Mouse (Mus musculus): ENCODE measurements at regions not wholly inside any gene's neighbourhood (a gene's known extent, or its start where the extent isn't known, plus 50 kb on each side); places are given as distances from the start of the nearest gene placed in this dataset.

GRCm38 (mm10) chr16:86659154-86659553, 694.8 kb upstream of the N6amt1 start:
- DNase-seq (ENCODE audit: low read depth in 3 of 3, low spot score in 3 of 3) (no peak), ATAC-seq (ENCODE audit: insufficient read depth) (no peak)
- H3K4me3 ChIP-seq (ENCODE audit: insufficient read depth in 1 of 2, low read depth in 2 of 2, low read length in 2 of 2): no peak overlapping the region
- H3K27ac ChIP-seq: no peak overlapping the region
- no peaks in the 10 kb centered on the region for H3K36me3 ChIP-seq (replicated peaks; ENCODE audit: control insufficient read depth, insufficient read depth, low read depth)
- TF ChIP-seq EP300 (IDR thresholded peaks at IDR 0.05; ENCODE audit: low read depth) (no peak), CTCF (IDR thresholded peaks at IDR 0.05; ENCODE audit: low read depth) (no peak)
- no peaks in the 10 kb centered on the region for H3K4me1 ChIP-seq (replicated peaks; ENCODE audit: control insufficient read depth in 2 of 2, insufficient read depth in 2 of 2, low read length in 1 of 2)
- WGBS (ENCODE audit: insufficient replicate concordance): 47% methylated on average over 3 of the region's 3 CpGs
- H3K9ac ChIP-seq (replicated peaks): no peak overlapping the region
- H3K4me2 ChIP-seq (ENCODE audit: low read depth): no peak overlapping the region
- H3K9me3 ChIP-seq (ENCODE audit: control insufficient read depth, low read length): no peaks in the 10 kb centered on the region
- H3K27me3 ChIP-seq (ENCODE audit: control insufficient read depth, insufficient read depth, low read length): no peaks in the 10 kb centered on the region

DNA sequence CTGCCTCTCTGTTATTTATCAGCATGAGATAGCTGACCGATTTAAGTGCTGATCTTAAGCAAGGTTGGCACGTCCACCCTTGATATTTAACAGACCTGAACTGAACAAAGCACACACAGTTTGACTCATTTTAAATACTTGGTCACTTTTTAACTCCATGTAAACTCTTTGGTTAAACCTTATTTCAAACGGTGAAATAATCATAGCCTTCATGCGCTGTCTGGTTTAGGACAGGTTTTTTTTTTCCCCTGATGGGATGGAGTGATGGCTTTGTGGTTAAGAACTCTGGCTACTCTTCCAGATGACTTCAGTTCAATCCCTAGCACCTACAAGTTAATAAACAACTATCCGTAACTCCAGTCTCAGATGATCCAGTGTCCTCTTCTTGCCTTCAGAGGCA, 706.7 kb upstream of the N6amt1 start:
- Histone ChIP-seq H3K27ac (no peak overlapping the region), H3K4me2 (ENCODE audit: low read depth) (no peak overlapping the region), H3K4me1 (replicated peaks; ENCODE audit: control insufficient read depth in 2 of 2, insufficient read depth in 2 of 2, low read length in 1 of 2) (no peaks in the 10 kb centered on the region), H3K27me3 (ENCODE audit: control insufficient read depth, insufficient read depth, low read length) (no peaks in the 10 kb centered on the region), H3K9ac (replicated peaks) (no peak overlapping the region), H3K36me3 (replicated peaks; ENCODE audit: control insufficient read depth, insufficient read depth, low read depth) (no peaks in the 10 kb centered on the region), H3K4me3 (ENCODE audit: insufficient read depth in 1 of 2, low read depth in 2 of 2, low read length in 2 of 2) (no peak overlapping the region), H3K9me3 (ENCODE audit: control insufficient read depth, low read length) (no peaks in the 10 kb centered on the region)
- TF ChIP-seq CTCF (IDR thresholded peaks at IDR 0.05; ENCODE audit: low read depth) (no peak), EP300 (IDR thresholded peaks at IDR 0.05; ENCODE audit: low read depth) (no peak)
- 66% methylated on average over 5 of the region's 5 CpGs for WGBS (ENCODE audit: insufficient replicate concordance)
- no peak for ATAC-seq (ENCODE audit: insufficient read depth)
- DNase-seq (ENCODE audit: low read depth in 3 of 3, low spot score in 3 of 3): no peak

- H3K36me3 ChIP-seq (replicated peaks; ENCODE audit: control insufficient read depth, insufficient read depth, low read depth): no peaks in the 10 kb centered on the region
- no peak overlapping the region for H3K4me2 ChIP-seq (ENCODE audit: low read depth)
- no peaks in the 10 kb centered on the region for H3K27me3 ChIP-seq (ENCODE audit: control insufficient read depth, insufficient read depth, low read length)
- whole genome bisulfite sequencing (ENCODE audit: insufficient replicate concordance): 61% methylated on average over 2 of the region's 2 CpGs
- H3K27ac ChIP-seq: no peak overlapping the region
- TF ChIP-seq CTCF (IDR thresholded peaks at IDR 0.05; ENCODE audit: low read depth): no peak
- no peak for TF ChIP-seq EP300 (IDR thresholded peaks at IDR 0.05; ENCODE audit: low read depth)
- no peaks in the 10 kb centered on the region for H3K4me1 ChIP-seq (replicated peaks; ENCODE audit: control insufficient read depth in 2 of 2, insufficient read depth in 2 of 2, low read length in 1 of 2)
- no peak for ATAC-seq (ENCODE audit: insufficient read depth)
- DNase-seq (ENCODE audit: low read depth in 3 of 3, low spot score in 3 of 3): no peak
- H3K9ac ChIP-seq (replicated peaks): no peak overlapping the region
- no peak overlapping the region for H3K4me3 ChIP-seq (ENCODE audit: insufficient read depth in 1 of 2, low read depth in 2 of 2, low read length in 2 of 2)
- H3K9me3 ChIP-seq (ENCODE audit: control insufficient read depth, low read length): no peaks in the 10 kb centered on the region
Observed at GRCm38 (mm10) chr16:86646753-86647152, 707.2 kb upstream of the N6amt1 start.

DNA sequence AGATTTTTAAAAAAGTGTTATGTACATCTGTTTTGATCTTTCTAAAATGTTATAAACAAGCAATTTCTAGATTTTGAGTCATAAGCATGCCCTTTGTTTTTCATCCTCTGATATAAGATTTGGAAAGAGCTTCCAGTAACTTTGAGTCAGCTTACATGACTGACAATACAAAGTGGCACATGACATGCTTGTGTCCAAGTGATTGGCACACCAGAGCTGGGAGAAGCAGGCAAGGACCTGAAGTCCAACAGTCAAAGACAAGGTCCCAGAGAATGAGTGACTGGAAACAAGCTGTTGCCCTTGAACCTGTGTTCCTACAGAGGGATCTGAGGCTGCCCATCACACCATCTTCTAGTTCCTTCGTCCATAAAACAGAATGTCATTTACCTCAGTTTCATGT, 708.5 kb upstream of the N6amt1 start:
- Histone ChIP-seq H3K4me2 (ENCODE audit: low read depth) (no peak overlapping the region), H3K27me3 (ENCODE audit: control insufficient read depth, insufficient read depth, low read length) (no peaks in the 10 kb centered on the region), H3K4me3 (ENCODE audit: insufficient read depth in 1 of 2, low read depth in 2 of 2, low read length in 2 of 2) (no peak overlapping the region), H3K9ac (replicated peaks) (no peak overlapping the region), H3K36me3 (replicated peaks; ENCODE audit: control insufficient read depth, insufficient read depth, low read depth) (no peaks in the 10 kb centered on the region), H3K9me3 (ENCODE audit: control insufficient read depth, low read length) (no peaks in the 10 kb centered on the region), H3K27ac (no peak overlapping the region), H3K4me1 (replicated peaks; ENCODE audit: control insufficient read depth in 2 of 2, insufficient read depth in 2 of 2, low read length in 1 of 2) (no peaks in the 10 kb centered on the region)
- ATAC-seq (ENCODE audit: insufficient read depth) (no peak), DNase-seq (ENCODE audit: low read depth in 3 of 3, low spot score in 3 of 3) (no peak)
- TF ChIP-seq CTCF (IDR thresholded peaks at IDR 0.05; ENCODE audit: low read depth): no peak
- no peak for TF ChIP-seq EP300 (IDR thresholded peaks at IDR 0.05; ENCODE audit: low read depth)
- 62% methylated on average over 1 of the region's 1 CpGs for WGBS (ENCODE audit: insufficient replicate concordance)

- TF ChIP-seq EP300 (IDR thresholded peaks at IDR 0.05; ENCODE audit: low read depth) (no peak), CTCF (IDR thresholded peaks at IDR 0.05; ENCODE audit: low read depth) (peak; percentile 27; the same call in 1 of the 2 replicates)
- H3K9ac ChIP-seq (replicated peaks): no peak overlapping the region
- ATAC-seq (ENCODE audit: insufficient read depth): no peak
- no peaks in the 10 kb centered on the region for H3K36me3 ChIP-seq (replicated peaks; ENCODE audit: control insufficient read depth, insufficient read depth, low read depth)
- H3K27me3 ChIP-seq (ENCODE audit: control insufficient read depth, insufficient read depth, low read length): no peaks in the 10 kb centered on the region
- no peaks in the 10 kb centered on the region for H3K9me3 ChIP-seq (ENCODE audit: control insufficient read depth, low read length)
- no peak overlapping the region for H3K4me3 ChIP-seq (ENCODE audit: insufficient read depth in 1 of 2, low read depth in 2 of 2, low read length in 2 of 2)
- no peaks in the 10 kb centered on the region for H3K4me1 ChIP-seq (replicated peaks; ENCODE audit: control insufficient read depth in 2 of 2, insufficient read depth in 2 of 2, low read length in 1 of 2)
- WGBS (ENCODE audit: insufficient replicate concordance): 46% methylated on average over 2 of the region's 2 CpGs
- DNase-seq (ENCODE audit: low read depth in 3 of 3, low spot score in 3 of 3): peak in 2 of 3 experiments; percentile 0 to 4
- H3K27ac ChIP-seq: no peak overlapping the region
- no peak overlapping the region for H3K4me2 ChIP-seq (ENCODE audit: low read depth)
Observed at GRCm38 (mm10) chr16:86644912-86645312, 709.1 kb upstream of the N6amt1 start.

All from liver, embryonic 14.5 days (tissue).